Mouse (Mus musculus) spleen, postnatal 10 days (tissue): ENCODE measurements around the gene Adgra3.

Experiments used
- DNase-seq, 2 experiments: peaks; one replicate each; pipeline ENCODE4 v3.0.0; 2021 to 2022; ENCODE audit warnings: low spot score in 2 of 2

The Adgra3 gene

DNA sequence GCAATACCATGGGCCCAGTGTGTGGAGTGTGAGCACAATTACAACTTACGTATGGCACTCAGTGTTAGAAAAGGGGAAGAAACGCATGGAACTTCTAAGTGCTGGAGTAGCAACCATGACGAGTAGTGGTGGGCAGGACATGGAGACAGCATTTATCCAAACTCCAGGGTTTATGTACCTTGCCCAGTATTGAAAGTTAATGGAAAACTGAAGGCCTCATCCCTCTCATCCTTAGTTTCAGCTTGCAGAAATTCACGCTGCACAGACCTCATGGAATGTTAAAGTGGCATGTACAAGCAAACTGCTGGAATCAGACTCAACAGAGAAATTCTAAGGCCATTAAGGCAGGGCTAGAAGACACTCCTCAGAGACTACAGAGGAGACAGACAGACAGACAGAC, 84.6 kb downstream of the Adgra3 start:
- DNase-seq = no peak

DNA sequence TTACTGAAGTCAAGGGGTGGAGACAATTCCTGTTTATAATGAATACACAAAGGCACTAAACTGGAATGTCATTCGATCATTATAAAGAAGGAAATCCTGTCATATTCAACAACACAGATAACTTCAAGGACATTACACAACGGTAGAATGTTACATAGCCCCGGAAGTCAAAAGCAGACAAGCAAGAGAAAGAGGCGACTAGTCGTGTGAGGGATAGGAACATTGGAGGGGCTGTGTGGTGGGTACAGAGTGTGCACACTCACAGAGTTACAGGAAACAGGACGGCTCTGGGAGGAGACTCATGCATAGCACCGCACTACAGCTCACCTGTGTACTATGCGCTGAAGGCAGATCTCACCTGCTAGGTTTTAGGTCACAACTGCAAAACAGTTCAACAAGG, 89.1 kb downstream of the Adgra3 start:
- no peak for DNase-seq

- no peak for DNase-seq
Observed at GRCm38 (mm10) chr5:49967726-49968125, 91.1 kb downstream of the Adgra3 start.

DNA sequence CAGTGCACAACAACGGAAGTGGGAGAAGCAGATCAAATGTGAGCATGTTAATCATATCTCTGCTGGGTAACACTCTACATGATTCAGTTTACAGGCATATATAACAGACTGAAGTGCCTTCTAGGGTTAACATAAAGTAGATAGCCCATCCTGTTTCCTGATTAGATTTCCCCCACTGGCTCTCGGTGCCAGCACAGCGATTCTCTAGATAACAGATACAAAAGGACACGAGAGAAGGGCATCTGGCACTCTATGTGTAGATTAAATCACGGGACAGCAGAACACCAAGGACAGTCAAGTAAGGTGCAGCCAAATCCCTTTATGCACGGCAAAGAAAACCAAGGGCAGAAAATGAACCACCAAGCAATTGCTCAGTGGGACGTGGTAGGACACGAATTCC, 93.0 kb downstream of the Adgra3 start:
- no peak for DNase-seq

- DNase-seq = no peak
Observed at GRCm38 (mm10) chr5:49961478-49962431, 97.1 kb downstream of the Adgra3 start.

DNA sequence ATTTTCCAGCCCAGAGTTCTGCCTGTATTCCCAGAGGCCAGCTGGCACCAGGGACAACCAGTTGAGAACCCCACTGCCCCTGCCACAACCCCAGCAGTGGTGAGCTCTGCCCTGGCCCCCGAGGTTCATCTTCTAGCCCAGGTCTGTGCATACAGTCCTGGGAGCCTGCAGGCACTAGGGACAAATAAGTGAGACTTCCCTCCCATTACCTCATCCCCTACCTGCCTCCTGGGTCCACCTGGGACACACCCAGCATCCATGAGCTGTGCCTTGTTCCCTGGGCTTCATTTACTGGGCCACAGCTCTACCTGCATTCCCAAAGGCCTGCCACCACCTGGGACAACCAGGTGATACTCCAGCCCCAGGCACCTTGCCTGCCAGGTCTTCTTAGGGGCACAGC, 122.5 kb downstream of the Adgra3 start:
- DNase-seq = no peak

GRCm38 (mm10) chr5:49924712-49925111, 134.1 kb downstream of the Adgra3 start:
- DNase-seq = no peak

DNA sequence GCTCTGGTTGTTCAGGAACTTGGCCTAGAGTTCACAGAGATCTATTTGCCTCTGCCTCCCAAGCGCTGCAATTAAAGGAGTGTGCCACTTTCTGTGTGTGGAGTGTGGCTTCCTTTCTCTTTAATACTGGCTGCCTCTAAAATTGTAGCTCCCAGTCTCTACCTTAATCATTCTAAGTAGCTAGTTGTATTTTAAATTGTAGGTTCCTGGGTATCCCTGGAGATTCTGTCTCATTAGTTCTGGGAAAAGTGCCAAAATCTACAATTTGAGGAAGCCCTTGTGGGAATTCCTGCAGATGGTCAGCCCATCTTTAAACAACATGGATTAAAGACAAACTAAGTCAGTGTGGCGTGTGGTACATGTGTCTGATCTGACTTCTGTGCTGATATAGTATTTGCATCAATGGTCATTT, 143.1 kb downstream of the Adgra3 start:
- no peak for DNase-seq
